ENCODE assay signal across 19 mouse cellular contexts in genomic region chr8:4349335-4349734, GRCm38 (mm10). TPM values are rescaled to one million over a fixed set of nuclear protein-coding genes. Genes with fewer than 3 reads are reported as not detected.
DNase-seq lines count a peak whose midpoint lies in the region; ATAC-seq and TF ChIP-seq lines count a peak whose summit lies in the region.
"Had no signal": no experiment of that assay in that cellular context is flagged by ENCODE, and none has a peak within 500 bp of the region (broad histone marks: within the 10 kb centered on the region; RNA-seq: fewer than 3 reads in every experiment).

No protein-coding gene starts in this region.

- peak overlapping the region; percentile 85; the same call in 1 of the 2 replicates for H3K27ac ChIP-seq in intestine, embryonic 16.5 days (ENCODE audit: low read length)
- H3K27ac ChIP-seq in small intestine, adult 2 months (ENCODE audit: insufficient read depth, low read depth, low read length) = peak overlapping the region; percentile 98
- H3K27ac ChIP-seq: embryonic facial prominence, embryonic 10.5 days; embryonic facial prominence, embryonic 12.5 days; forebrain, embryonic 12.5 days had no signal

- DNase-seq in ZHBTc4 (ENCODE audit: low read depth, low spot score) = peak; percentile 15
- DNase-seq in left cerebral cortex, adult 9 months (ENCODE audit: low spot score in 2 of 2) = no peak
- DNase-seq in left cerebral cortex, adult 11 months (ENCODE audit: low spot score) = no peak
- DNase-seq in urinary bladder, postnatal 10 days (ENCODE audit: low spot score) = no peak
- DNase-seq: adrenal gland, adult 2 months; adrenal gland, postnatal 10 days; adrenal gland, postnatal 25 days; cerebellum, adult 11-12 months; cerebellum, adult 2 months; cerebellum, adult 9-10 months; cerebellum, postnatal 10 days; cerebellum, postnatal 25 days had no signal

- peaks cover 6% of the 10 kb centered on the region for H3K36me3 ChIP-seq in intestine, embryonic 16.5 days (ENCODE audit: control insufficient read depth, insufficient read depth, low read length)
- peaks cover 10% of the 10 kb centered on the region for H3K36me3 ChIP-seq in small intestine, adult 2 months (ENCODE audit: control insufficient read depth, insufficient read depth, low read length)
- H3K36me3 ChIP-seq: embryonic facial prominence, embryonic 10.5 days; embryonic facial prominence, embryonic 12.5 days; forebrain, embryonic 12.5 days had no signal

- H3K4me2 ChIP-seq in intestine, embryonic 16.5 days (ENCODE audit: low read depth, low read length) = peak overlapping the region; percentile 42
- H3K4me2 ChIP-seq: embryonic facial prominence, embryonic 12.5 days; forebrain, embryonic 12.5 days had no signal

- ATAC-seq in intestine, embryonic 16.5 days = peak; percentile 68
- ATAC-seq: forebrain, embryonic 14.5 days; forebrain, embryonic 16.5 days had no signal

- peak overlapping the region; percentile 32 for H3K4me3 ChIP-seq in intestine, embryonic 16.5 days (ENCODE audit: low read length)
- H3K4me3 ChIP-seq in small intestine, adult 2 months (ENCODE audit: low read depth, low read length) = peak overlapping the region; percentile 66
- H3K4me3 ChIP-seq: embryonic facial prominence, embryonic 10.5 days; embryonic facial prominence, embryonic 12.5 days; forebrain, embryonic 12.5 days had no signal

- TF ChIP-seq CTCF in small intestine, adult 2 months (IDR thresholded peaks at IDR 0.05; ENCODE audit: extremely low read depth, insufficient read length, insufficient replicate concordance, low read depth, low read length) = no peak

- 0 out of 2 replicates have a peak overlapping the region, but pooled peaks have one; percentile 5 for H3K9ac ChIP-seq in intestine, embryonic 16.5 days (ENCODE audit: low read depth, low read length)
- H3K9ac ChIP-seq: embryonic facial prominence, embryonic 12.5 days; forebrain, embryonic 12.5 days had no signal

- H3K27me3 ChIP-seq in intestine, embryonic 16.5 days (replicated peaks; ENCODE audit: control insufficient read depth, insufficient read depth, low read length) = no peaks in the 10 kb centered on the region
- H3K27me3 ChIP-seq in small intestine, adult 2 months (ENCODE audit: control insufficient read depth, insufficient read depth, low read length) = no peaks in the 10 kb centered on the region
- H3K27me3 ChIP-seq: embryonic facial prominence, embryonic 12.5 days; forebrain, embryonic 12.5 days had no signal

- H3K4me1 ChIP-seq in intestine, embryonic 16.5 days (ENCODE audit: control insufficient read depth, insufficient read depth, low read length) = peaks cover 10% of the 10 kb centered on the region
- peaks cover 7% of the 10 kb centered on the region for H3K4me1 ChIP-seq in small intestine, adult 2 months (ENCODE audit: control insufficient read depth, insufficient read depth, insufficient read length, low read length)
- H3K4me1 ChIP-seq: embryonic facial prominence, embryonic 12.5 days; forebrain, embryonic 12.5 days had no signal

- 64% methylated on average over 1 of the region's 1 CpGs for WGBS in intestine, embryonic 16.5 days
- 10% methylated on average over 1 of the region's 1 CpGs for WGBS in small intestine, adult 2 months

- no peaks in the 10 kb centered on the region for H3K9me3 ChIP-seq in intestine, embryonic 16.5 days (ENCODE audit: control insufficient read depth, low read length)
- H3K9me3 ChIP-seq: embryonic facial prominence, embryonic 10.5 days; embryonic facial prominence, embryonic 12.5 days; forebrain, embryonic 12.5 days had no signal

- TF ChIP-seq POLR2A in small intestine, adult 2 months (IDR thresholded peaks at IDR 0.05; ENCODE audit: low read depth, low read length) = peak; percentile 88; the same call in 1 of the 2 replicates

RNA-seq across cellular contexts. Expression of gene Elavl1, which starts 24.1 kb away (rescaled TPM):
- polyA plus RNA-seq in intestine, embryonic 16.5 days (2015; fragmentation: Nextera tagmentation; extraction: Ambion mirVana) = 162 and 177 TPM in 2 replicates
- polyA plus RNA-seq in small intestine, adult 2 months (2012; rRNA removed) = 13.3 and 20.7 TPM in 2 replicates

RNA-seq across cellular contexts. Expression of gene Ccl25, which starts 24.3 kb away (rescaled TPM):
- 142 and 168 TPM in 2 replicates for polyA plus RNA-seq in intestine, embryonic 16.5 days (2015; fragmentation: Nextera tagmentation; extraction: Ambion mirVana)
- polyA plus RNA-seq in small intestine, adult 2 months (2012; rRNA removed) = 84.4 and 180 TPM in 2 replicates
